Mouse (Mus musculus): ENCODE data around the gene Synj2. TPM values are rescaled to one million over a fixed set of nuclear protein-coding genes. Genes with fewer than 3 reads are reported as not detected.

The Synj2 gene
- polyA plus RNA-seq, 1 experiment from 2014 or later = 1.8 TPM

DNA sequence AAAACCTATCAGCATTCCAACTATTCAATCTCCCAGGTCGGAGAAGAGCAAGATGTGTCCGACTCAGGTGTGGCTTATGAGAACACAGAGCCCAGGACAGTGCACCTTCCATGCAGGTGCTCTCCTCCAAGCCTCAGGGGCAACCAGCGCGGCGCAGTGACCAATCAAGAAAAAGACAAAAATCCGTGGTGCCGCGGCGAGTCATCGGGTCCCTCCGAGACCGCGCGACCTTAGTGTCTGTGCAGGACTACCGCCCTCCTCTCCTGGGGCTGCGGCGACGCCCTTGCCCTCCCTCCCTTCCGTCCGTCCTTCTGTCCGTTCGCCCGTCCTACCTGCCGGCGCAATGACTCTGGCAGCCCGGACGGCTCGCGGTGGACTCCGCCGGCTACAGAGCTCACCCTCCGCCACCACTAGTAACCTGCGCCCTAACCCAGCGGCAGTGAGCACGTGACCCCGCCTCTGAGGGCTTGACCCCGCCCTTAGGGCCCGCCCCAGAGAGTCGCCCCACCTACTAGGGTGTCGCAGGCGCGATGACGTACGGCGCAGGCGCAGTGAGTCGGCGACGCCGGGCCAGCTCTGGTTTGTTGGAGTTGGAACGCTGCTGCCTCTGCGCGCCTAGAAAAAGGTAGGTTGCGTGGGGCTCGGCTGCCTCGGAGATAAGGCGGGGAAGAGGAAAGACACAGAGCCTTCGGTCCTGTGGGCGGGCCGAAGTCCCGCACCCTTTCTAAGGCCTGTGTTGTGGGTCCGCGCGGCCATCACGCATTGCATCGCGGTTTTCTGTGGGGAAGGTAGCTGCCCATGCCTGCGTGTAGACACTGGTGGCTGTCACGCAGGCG lies 138.4 kb downstream of the Synj2 start, which contains the start of the genes Serac1 and Gtf2h5:
TSS of gene Serac1 (minus strand) at position 455 of the 836 bp plus-strand sequence.
TSS of gene Gtf2h5 (plus strand) at position 500 of the 836 bp plus-strand sequence.
- Histone ChIP-seq H3K9ac (ENCODE audit: low read depth, low read length) (peak within 1 kb of the TSS; percentile 79), H3K4me3 (ENCODE audit: low read depth, low read length) (peak within 1 kb of the TSS; percentile 74), H3K4me2 (replicated peaks; ENCODE audit: low read depth, low read length) (peak within 1 kb of the TSS; percentile 86), H3K4me1 (replicated peaks; ENCODE audit: control insufficient read depth, insufficient read depth, low read length) (no peaks in the 10 kb centered on the region), H3K9me3 (ENCODE audit: control insufficient read depth, low read length) (no peaks in the 10 kb centered on the region), H3K36me3 (ENCODE audit: control insufficient read depth, insufficient read depth, low read length) (peaks cover 3% of the 10 kb centered on the region; the same call in 1 of the 2 replicates), H3K27ac (ENCODE audit: low read depth, low read length) (peak within 1 kb of the TSS; percentile 80), H3K27me3 (ENCODE audit: control insufficient read depth, insufficient read depth, low read length) (no peaks in the 10 kb centered on the region)
- WGBS = under 1% methylated on average over 68 of the region's 70 CpGs
- DNase-seq (ENCODE audit: low spot score) = peak; percentile 98
- ATAC-seq (ENCODE audit: low FRiP score) = peak; percentile 98

DNA sequence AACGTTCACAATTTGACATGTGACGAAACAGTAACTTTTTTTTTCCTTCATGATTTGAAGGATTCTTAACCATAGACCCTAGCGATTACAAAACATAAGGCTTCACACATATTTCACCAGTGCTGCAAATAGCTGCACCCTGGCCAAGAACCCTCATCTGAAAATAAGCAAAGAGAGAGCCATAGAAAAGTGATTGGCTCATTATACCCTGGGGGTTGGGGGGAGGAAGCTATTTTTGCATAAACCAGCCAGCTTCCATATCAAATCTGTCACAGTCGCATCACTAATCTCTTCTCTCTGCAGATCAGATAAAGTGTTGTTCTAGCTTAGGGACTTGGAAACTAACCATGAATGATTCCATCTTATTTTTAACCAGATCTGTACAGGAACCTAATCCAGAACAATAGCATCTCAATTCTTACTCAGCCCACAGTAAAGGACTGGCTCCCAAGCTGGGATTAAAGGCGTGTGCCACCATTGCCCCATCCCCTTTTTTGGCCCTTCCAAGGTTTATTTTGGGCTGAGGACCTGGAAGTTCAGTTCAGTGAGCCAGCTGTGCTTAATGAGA lies 142.3 kb downstream of the Synj2 start:
- Histone ChIP-seq H3K4me3 (ENCODE audit: low read depth, low read length) (no peak overlapping the region), H3K4me1 (replicated peaks; ENCODE audit: control insufficient read depth, insufficient read depth, low read length) (no peaks in the 10 kb centered on the region), H3K9me3 (ENCODE audit: control insufficient read depth, low read length) (no peaks in the 10 kb centered on the region), H3K4me2 (replicated peaks; ENCODE audit: low read depth, low read length) (no peak overlapping the region), H3K27ac (ENCODE audit: low read depth, low read length) (no peak overlapping the region), H3K27me3 (ENCODE audit: control insufficient read depth, insufficient read depth, low read length) (no peaks in the 10 kb centered on the region), H3K9ac (ENCODE audit: low read depth, low read length) (no peak overlapping the region), H3K36me3 (ENCODE audit: control insufficient read depth, insufficient read depth, low read length) (peaks cover 6% of the 10 kb centered on the region; the same call in 1 of the 2 replicates)
- WGBS = 95% methylated on average over 5 of the region's 5 CpGs
- ATAC-seq (ENCODE audit: low FRiP score) (no peak), DNase-seq (ENCODE audit: low spot score) (no peak)

DNA sequence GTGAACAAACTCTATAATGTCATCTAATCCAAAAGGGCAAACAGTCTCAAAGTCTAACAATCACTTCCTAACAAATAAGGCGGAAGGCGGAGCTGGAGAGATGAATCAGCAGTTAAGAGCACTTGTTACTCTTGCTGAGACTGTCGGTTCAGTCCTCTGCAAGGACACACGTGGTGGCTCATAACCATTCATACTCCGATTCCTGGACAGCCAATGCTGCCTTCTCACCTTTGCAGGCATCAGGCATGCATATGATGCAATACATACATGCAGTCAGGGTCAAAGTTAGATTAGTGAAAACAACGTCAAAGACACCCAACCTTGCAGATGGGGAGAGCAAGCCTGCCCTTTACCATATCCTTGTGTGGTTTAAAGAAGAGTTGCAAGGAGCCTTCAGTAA lies 150.5 kb downstream of the Synj2 start:
- H3K27ac ChIP-seq (ENCODE audit: low read depth, low read length) = no peak overlapping the region
- H3K4me3 ChIP-seq (ENCODE audit: low read depth, low read length) = no peak overlapping the region
- WGBS = 89% methylated on average over 6 of the region's 6 CpGs
- no peak for DNase-seq (ENCODE audit: low spot score)
- no peak overlapping the region for H3K4me2 ChIP-seq (replicated peaks; ENCODE audit: low read depth, low read length)
- ATAC-seq (ENCODE audit: low FRiP score) = no peak
- H3K9ac ChIP-seq (ENCODE audit: low read depth, low read length) = no peak overlapping the region
- H3K36me3 ChIP-seq (ENCODE audit: control insufficient read depth, insufficient read depth, low read length) = no peaks in the 10 kb centered on the region
- no peaks in the 10 kb centered on the region for H3K4me1 ChIP-seq (replicated peaks; ENCODE audit: control insufficient read depth, insufficient read depth, low read length)
- no peaks in the 10 kb centered on the region for H3K27me3 ChIP-seq (ENCODE audit: control insufficient read depth, insufficient read depth, low read length)
- H3K9me3 ChIP-seq (ENCODE audit: control insufficient read depth, low read length) = no peaks in the 10 kb centered on the region

Other genes starting within 250 kb of the Synj2 start
- gene Snx9, start 100.0 kb upstream of the Synj2 start, polyA plus RNA-seq (2014; fragmentation: Nextera tagmentation; extraction: Ambion mirVana) = 20.7 and 22.5 TPM in 2 replicates
- 8.0 TPM in 2 replicates for gene Serac1, start 138.5 kb downstream of the Synj2 start, polyA plus RNA-seq (2014; fragmentation: Nextera tagmentation; extraction: Ambion mirVana)
- gene Gtf2h5, start 138.5 kb downstream of the Synj2 start, polyA plus RNA-seq (2014; fragmentation: Nextera tagmentation; extraction: Ambion mirVana) = 160 and 167 TPM in 2 replicates
- 129 and 178 TPM in 2 replicates for gene Tulp4, start 165.2 kb downstream of the Synj2 start, polyA plus RNA-seq (2014; fragmentation: Nextera tagmentation; extraction: Ambion mirVana)